Comparison of ENCODE assay signal across 9 mouse cellular contexts in the genomic region with DNA sequence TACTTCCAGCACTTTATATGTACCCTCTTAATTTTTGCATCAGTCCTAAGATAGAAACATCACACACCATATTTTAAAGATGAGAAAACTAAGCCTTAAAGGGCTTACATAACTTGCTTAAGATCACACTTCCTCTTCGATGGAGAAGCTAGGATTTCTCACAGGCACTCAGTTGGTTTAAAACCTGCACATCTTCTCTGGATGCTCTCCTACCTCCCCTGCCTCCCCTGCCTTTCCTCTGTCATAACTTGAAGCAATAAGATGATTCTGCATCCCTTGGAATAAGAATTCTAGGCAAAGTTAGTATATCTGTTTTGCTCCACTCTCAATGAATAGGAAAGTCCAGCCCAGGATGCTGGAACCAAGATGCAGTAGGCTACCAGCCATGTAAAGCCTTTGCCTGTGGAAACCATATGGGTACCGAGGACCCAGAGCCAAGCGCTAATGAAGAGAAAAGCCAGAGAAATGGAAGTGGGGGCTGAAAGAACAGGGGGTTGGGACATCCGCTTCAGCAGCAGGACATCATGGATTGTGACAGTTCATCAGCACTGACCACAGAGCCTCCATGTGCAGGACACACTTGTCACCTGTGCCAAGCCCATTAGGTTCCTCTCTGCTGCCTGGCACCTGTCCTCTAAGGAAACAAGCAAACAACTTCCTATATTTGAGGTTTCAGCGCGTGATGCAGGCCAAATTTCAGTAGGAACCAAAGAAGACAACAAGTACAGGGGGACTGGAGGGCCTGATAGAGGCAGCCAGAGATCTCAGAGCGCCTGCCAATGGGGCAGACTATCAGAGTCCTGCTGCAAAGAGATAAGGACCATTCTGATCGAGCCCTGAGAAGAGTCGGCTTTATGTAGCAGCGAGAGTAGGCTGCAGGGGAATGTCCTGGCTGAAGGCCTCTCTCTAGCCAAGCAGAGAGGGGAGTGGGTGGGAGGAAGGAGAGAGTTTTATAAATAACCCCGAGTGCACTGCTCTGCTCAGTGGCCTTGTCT.
A peak's percentile ranks its signal among the peaks of the same experiment; 100 is the strongest.
DNase-seq lines count a peak whose midpoint lies in the region; ATAC-seq lines count a peak whose summit lies in the region.
"Had no signal": no experiment of that assay in that cellular context is flagged by ENCODE, and none has a peak within 500 bp of the region (broad histone marks: within the 10 kb centered on the region; RNA-seq: fewer than 3 reads in every experiment).

No protein-coding gene starts in this region.

- H3K4me3 ChIP-seq in intestine, embryonic 16.5 days (ENCODE audit: low read length): no peak overlapping the region
- H3K4me3 ChIP-seq in midbrain, embryonic 11.5 days (ENCODE audit: low read depth, low read length): no peak overlapping the region
- H3K4me3 ChIP-seq: limb, embryonic 13.5 days had no signal

- WGBS in intestine, embryonic 16.5 days: 60% methylated on average over 11 of the region's 11 CpGs
- WGBS in midbrain, embryonic 11.5 days: 79% methylated on average over 11 of the region's 11 CpGs

- peak overlapping the region; percentile 10; the same call in 1 of the 2 replicates for H3K27ac ChIP-seq in intestine, embryonic 16.5 days (ENCODE audit: low read length)
- no peak overlapping the region for H3K27ac ChIP-seq in midbrain, embryonic 11.5 days (ENCODE audit: low read depth, low read length)
- H3K27ac ChIP-seq: limb, embryonic 13.5 days had no signal

- ATAC-seq in cerebellum, adult (ENCODE audit: insufficient number of reproducible peaks, low FRiP score, low TSS enrichment): peak; percentile 93
- peak; percentile 49 for ATAC-seq in intestine, embryonic 16.5 days
- no peak for ATAC-seq in midbrain, embryonic 11.5 days (ENCODE audit: low FRiP score)

- H3K9ac ChIP-seq in intestine, embryonic 16.5 days (ENCODE audit: low read depth, low read length): no peak overlapping the region
- H3K9ac ChIP-seq in midbrain, embryonic 11.5 days (ENCODE audit: low read length): no peak overlapping the region
- H3K9ac ChIP-seq: limb, embryonic 13.5 days had no signal

- H3K4me2 ChIP-seq in intestine, embryonic 16.5 days (ENCODE audit: low read depth, low read length): no peak overlapping the region
- no peak overlapping the region for H3K4me2 ChIP-seq in midbrain, embryonic 11.5 days
- H3K4me2 ChIP-seq: limb, embryonic 13.5 days had no signal

- peaks cover 10% of the 10 kb centered on the region for H3K4me1 ChIP-seq in intestine, embryonic 16.5 days (ENCODE audit: control insufficient read depth, insufficient read depth, low read length)
- H3K4me1 ChIP-seq in midbrain, embryonic 11.5 days (ENCODE audit: control insufficient read depth, insufficient read depth, low read length): no peaks in the 10 kb centered on the region

- H3K27me3 ChIP-seq in intestine, embryonic 16.5 days (replicated peaks; ENCODE audit: control insufficient read depth, insufficient read depth, low read length): no peaks in the 10 kb centered on the region
- no peaks in the 10 kb centered on the region for H3K27me3 ChIP-seq in midbrain, embryonic 11.5 days (ENCODE audit: control insufficient read depth, insufficient read depth, low read length)
- H3K27me3 ChIP-seq: limb, embryonic 13.5 days had no signal

- H3K36me3 ChIP-seq in intestine, embryonic 16.5 days (ENCODE audit: control insufficient read depth, insufficient read depth, low read length): no peaks in the 10 kb centered on the region
- H3K36me3 ChIP-seq in midbrain, embryonic 11.5 days (ENCODE audit: control insufficient read depth, insufficient read depth, low read length): no peaks in the 10 kb centered on the region
- H3K36me3 ChIP-seq: limb, embryonic 13.5 days had no signal

- no peak for DNase-seq in cerebellum, postnatal 4 days (ENCODE audit: low spot score in 2 of 2)
- peak; percentile 64 for DNase-seq in right cerebral cortex, adult 18-20 months
- no peak for DNase-seq in right cerebral cortex, postnatal 36 days (ENCODE audit: low spot score in 2 of 2)
- no peak for DNase-seq in adipocyte (ENCODE audit: low spot score)
- no peak for DNase-seq in layer of hippocampus, adult 11-12 months (ENCODE audit: low spot score)
- DNase-seq in midbrain, embryonic 11.5 days (ENCODE audit: low spot score, missing footprints): no peak

- H3K9me3 ChIP-seq in intestine, embryonic 16.5 days (ENCODE audit: control insufficient read depth, low read length): no peaks in the 10 kb centered on the region
- no peaks in the 10 kb centered on the region for H3K9me3 ChIP-seq in midbrain, embryonic 11.5 days (ENCODE audit: control insufficient read depth, low read length)
- H3K9me3 ChIP-seq: limb, embryonic 13.5 days had no signal
